Mouse (Mus musculus): ENCODE measurements at regions not wholly inside any gene's neighbourhood (a gene's known extent, or its start where the extent isn't known, plus 50 kb on each side); places are given as distances from the start of the nearest gene placed in this dataset.
"Not testable (repeated sequence)": the region's sequence is repeated elsewhere in the genome, so short reads cannot be mapped to it uniquely, and the experiment has no call there.

- no peak for DNase-seq
These were observed 53.2 kb upstream of the Dazl start for GRCm38 (mm10) chr17:50346451-50347192.

- DNase-seq = not testable (repeated sequence)
These were observed 60.4 kb upstream of the Dazl start for GRCm38 (mm10) chr17:50353818-50354217.

- no peak for DNase-seq
These were observed 60.9 kb upstream of the Dazl start for GRCm38 (mm10) chr17:50354357-50354756.

- DNase-seq = no peak
These were observed 68.3 kb upstream of the Dazl start for GRCm38 (mm10) chr17:50361657-50362233.

- no peak for DNase-seq
These were observed 72.0 kb upstream of the Dazl start for GRCm38 (mm10) chr17:50365396-50365795.

- no peak for DNase-seq
These were observed 72.7 kb upstream of the Dazl start for GRCm38 (mm10) chr17:50366181-50366580.

- peak; percentile 21 for DNase-seq
These were observed 75.9 kb upstream of the Dazl start for GRCm38 (mm10) chr17:50369216-50369875.

- no peak for DNase-seq
These were observed 77.0 kb upstream of the Dazl start for GRCm38 (mm10) chr17:50370484-50370883.

GRCm38 (mm10) chr17:50373496-50374141 is 80.2 kb upstream of the Dazl start:
- DNase-seq = no peak

- no peak for DNase-seq
These were observed 82.0 kb upstream of the Dazl start for GRCm38 (mm10) chr17:50375465-50375864.

GRCm38 (mm10) chr17:50376708-50377107 is 83.3 kb upstream of the Dazl start:
- DNase-seq = no peak

- no peak for DNase-seq
These were observed 84.8 kb upstream of the Dazl start for GRCm38 (mm10) chr17:50378141-50378727.

GRCm38 (mm10) chr17:50388715-50389710 is 95.6 kb upstream of the Dazl start:
- DNase-seq = no peak

- DNase-seq = no peak
These were observed 96.7 kb upstream of the Dazl start for GRCm38 (mm10) chr17:50390151-50390550.

- DNase-seq = no peak
These were observed 97.8 kb upstream of the Dazl start for GRCm38 (mm10) chr17:50391207-50391606.

- DNase-seq = no peak
These were observed 98.6 kb upstream of the Dazl start for GRCm38 (mm10) chr17:50391996-50392395.

GRCm38 (mm10) chr17:50392428-50392827 is 99.0 kb upstream of the Dazl start:
- no peak for DNase-seq

- DNase-seq = no peak
These were observed 99.5 kb upstream of the Dazl start for GRCm38 (mm10) chr17:50392966-50393365.

- peak; percentile 59 for DNase-seq
These were observed 100.3 kb upstream of the Dazl start for GRCm38 (mm10) chr17:50393698-50394097.

GRCm38 (mm10) chr17:50394801-50395200 is 101.4 kb upstream of the Dazl start:
- no peak for DNase-seq

- no peak for DNase-seq
These were observed 102.2 kb upstream of the Dazl start for GRCm38 (mm10) chr17:50395669-50396068.

- no peak for DNase-seq
These were observed 103.9 kb upstream of the Dazl start for GRCm38 (mm10) chr17:50397324-50397723.
